Mouse (Mus musculus) forebrain, postnatal 0 days (tissue): ENCODE measurements around the gene Mt4. TPM values are rescaled to one million over a fixed set of nuclear protein-coding genes. Genes with fewer than 3 reads are reported as not detected.

Experiments
- ATAC-seq: fragments of 200-750 bp; cut with Nextera tagmentation; 2 replicates; pipeline ENCODE4 v1.8.0; 2017; ENCODE audit warnings: mild to moderate bottlenecking, moderate library complexity
- DNase-seq: peaks from one replicate; pipeline ENCODE4 v3.0.0-alpha.2; 2015
- H3K27ac ChIP-seq: fragments of 300-500 bp; sonication (generic); 2 replicates; pipeline ENCODE4 v1.5.1; 2014; ENCODE audit warnings: low read depth, mild to moderate bottlenecking, antibody characterized with exemption, low read length, moderate library complexity, mixed read lengths
- H3K27me3 ChIP-seq: fragments of 300-500 bp; sonication (generic); 2 replicates; pipeline ENCODE4 v1.6.1; 2014; ENCODE audit warnings: mild to moderate bottlenecking, low read length, mixed read lengths; ENCODE audit not compliant: insufficient read depth
- H3K36me3 ChIP-seq: fragments of 300-500 bp; sonication (generic); 2 replicates; pipeline ENCODE4 v1.6.1; 2014; ENCODE audit warnings: mild to moderate bottlenecking, moderate library complexity; ENCODE audit not compliant: insufficient read depth
- H3K4me1 ChIP-seq: fragments of 300-500 bp; sonication (generic); 2 replicates; pipeline ENCODE4 v1.6.1; 2014; ENCODE audit warnings: antibody characterized with exemption; ENCODE audit not compliant: insufficient read depth
- H3K4me2 ChIP-seq: fragments of 300-500 bp; sonication (generic); 2 replicates; pipeline ENCODE4 v1.6.1; 2014; ENCODE audit warnings: low read depth, mild to moderate bottlenecking, moderate library complexity
- H3K4me3 ChIP-seq: fragments of 300-500 bp; sonication (generic); 2 replicates; pipeline ENCODE4 v1.5.1; 2014; ENCODE audit warnings: low read depth, low read length, mixed read lengths
- H3K9ac ChIP-seq: fragments of 300-500 bp; sonication (generic); 2 replicates; pipeline ENCODE4 v1.6.1; 2014; ENCODE audit warnings: mild to moderate bottlenecking
- H3K9me3 ChIP-seq: fragments of 300-500 bp; sonication (generic); 2 replicates; pipeline ENCODE4 v1.6.1; 2016; ENCODE audit warnings: low read length
- CTCF ChIP-seq: sonication (generic); IDR thresholded peaks from 2 replicates; pipeline ENCODE4 v1.5.1; 2016; ENCODE audit warnings: antibody characterized with exemption, control low read depth, low read depth
- WGBS: fragments of 180-500 bp; shearing (Covaris S2); extraction: QIAGEN DNeasy Blood & Tissue Kit; methylation state at CpG from one replicate; pipeline ENCODE4 v1.1.7; 2014; 5-methylcytosine and 5-hydroxymethylcytosine counted together
- polyA plus RNA-seq: library from polyadenylated mRNA; unstranded; fragments of >200 nt; fragmentation: Nextera tagmentation; extraction: Ambion mirVana; gene quantifications from 2 replicates; pipeline ENCODE4 v1.2.1, GENCODE M21; 2015
- total RNA-seq: library from RNA; depleted of rRNA; stranded (reverse); fragments of >200 nt; gene quantifications from 2 replicates; pipeline ENCODE4 v1.2.3, GENCODE M21; 2014

The Mt4 gene
- total and polyA plus RNA-seq, 2 experiments from 2014 or later: not detected

DNA sequence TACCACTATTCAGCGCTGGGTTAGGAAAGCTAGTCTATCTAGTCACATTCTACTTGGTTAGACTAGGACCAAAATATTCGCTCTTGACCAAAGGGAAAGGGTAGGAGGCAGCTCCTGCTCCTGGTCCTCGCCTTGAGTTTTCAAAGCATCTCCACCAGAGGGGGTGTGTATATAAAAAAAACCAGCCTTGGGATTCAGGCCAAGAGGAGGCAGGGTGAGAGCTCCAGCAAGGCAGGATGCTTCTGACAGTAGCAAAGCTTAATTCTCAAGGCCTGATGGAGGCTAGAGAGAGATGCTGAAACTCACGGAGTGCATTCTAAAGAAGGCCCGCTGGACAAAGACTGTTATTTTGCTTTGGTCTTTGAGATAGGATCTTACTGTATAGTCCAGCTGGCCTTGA is 32.9 kb upstream of the Mt4 start:
- peak; percentile 26; the same call in 1 of the 2 replicates for TF ChIP-seq CTCF
- ATAC-seq (no peak), DNase-seq (peak; percentile 34)
- Histone ChIP-seq H3K27ac (no peak overlapping the region), H3K9me3 (no peaks in the 10 kb centered on the region), H3K4me1 (no peaks in the 10 kb centered on the region), H3K9ac (no peak overlapping the region), H3K4me3 (no peak overlapping the region), H3K4me2 (no peak overlapping the region), H3K36me3 (no peaks in the 10 kb centered on the region), H3K27me3 (no peaks in the 10 kb centered on the region)
- 51% methylated on average over 5 of the region's 5 CpGs for WGBS

DNA sequence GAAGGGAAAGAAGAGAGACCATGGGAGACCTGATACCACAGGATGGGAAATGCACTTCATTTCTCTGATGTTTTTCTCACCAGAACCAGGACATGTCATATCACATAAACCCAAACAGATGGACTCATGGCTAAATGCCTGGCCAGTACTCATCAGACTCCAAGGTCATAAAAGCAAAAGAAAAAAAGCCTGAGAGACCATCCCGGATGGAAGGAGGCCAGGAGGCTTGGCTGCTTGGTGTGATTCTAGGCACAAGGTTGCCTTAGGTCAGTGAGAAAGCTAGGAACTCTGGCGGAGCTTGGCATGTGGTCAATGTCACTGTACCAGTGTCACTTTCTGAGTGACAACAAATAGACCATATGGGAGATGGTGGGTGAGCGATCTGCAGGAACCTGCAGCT is 29.1 kb upstream of the Mt4 start:
- no peak for ATAC-seq
- Histone ChIP-seq H3K4me1 (no peaks in the 10 kb centered on the region), H3K27me3 (no peaks in the 10 kb centered on the region), H3K4me3 (no peak overlapping the region), H3K36me3 (no peaks in the 10 kb centered on the region), H3K4me2 (no peak overlapping the region), H3K9ac (no peak overlapping the region), H3K9me3 (no peaks in the 10 kb centered on the region), H3K27ac (no peak overlapping the region)
- 85% methylated on average over 3 of the region's 3 CpGs for WGBS
- no peak for TF ChIP-seq CTCF
- DNase-seq: no peak

DNA sequence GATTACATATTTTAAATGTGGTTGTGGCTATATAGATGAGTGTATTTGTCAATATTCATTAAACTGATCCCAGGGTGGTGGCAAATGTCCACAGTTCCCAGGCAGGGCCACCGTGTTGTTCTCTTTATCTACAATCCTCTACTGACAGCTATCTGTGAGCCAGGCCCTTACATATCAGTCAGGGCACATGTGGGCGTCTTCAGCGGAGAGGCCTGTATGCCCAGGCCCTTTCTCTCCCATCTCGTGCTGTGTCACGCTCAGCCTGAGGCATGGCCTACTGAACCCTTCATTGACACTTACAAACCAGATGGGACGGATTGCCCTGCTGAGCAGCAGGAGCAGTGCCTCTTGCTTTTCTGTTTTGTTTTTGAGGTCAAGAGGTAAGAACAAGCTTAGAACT is 27.6 kb upstream of the Mt4 start:
- no peaks in the 10 kb centered on the region for H3K27me3 ChIP-seq

DNA sequence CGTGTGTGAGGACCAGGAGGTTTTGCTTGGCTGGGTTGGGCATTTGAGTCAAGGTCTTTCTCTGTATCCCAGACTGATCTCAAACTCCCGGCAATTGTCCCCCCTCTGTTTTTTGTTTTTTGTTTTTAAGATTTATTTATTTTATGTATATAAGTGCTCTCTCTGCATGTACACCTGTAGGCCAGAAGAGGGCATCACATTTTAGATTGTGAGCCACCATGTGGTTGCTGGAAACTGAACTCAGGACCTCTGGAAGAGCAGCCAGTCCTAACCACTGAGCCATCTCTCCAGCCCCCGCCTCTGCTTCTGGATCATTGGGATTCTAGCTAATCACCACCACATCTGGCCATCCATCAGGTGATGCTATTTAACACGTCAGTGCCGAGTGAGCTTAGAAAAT is 27.2 kb upstream of the Mt4 start:
- 85% methylated on average over 5 of the region's 5 CpGs for WGBS
- Histone ChIP-seq H3K27ac (no peak overlapping the region), H3K4me1 (no peaks in the 10 kb centered on the region), H3K4me2 (no peak overlapping the region), H3K36me3 (no peaks in the 10 kb centered on the region), H3K4me3 (no peak overlapping the region), H3K9me3 (no peaks in the 10 kb centered on the region), H3K9ac (no peak overlapping the region), H3K27me3 (no peaks in the 10 kb centered on the region)
- TF ChIP-seq CTCF: 0 out of 2 replicates have a peak, but pooled peaks have one; percentile 13
- no peak for DNase-seq
- ATAC-seq: no peak

More for the DNA sequence above, 27.6 kb upstream of the Mt4 start:
- Histone ChIP-seq H3K4me3 (no peak overlapping the region), H3K9ac (no peak overlapping the region), H3K4me1 (no peaks in the 10 kb centered on the region), H3K36me3 (no peaks in the 10 kb centered on the region), H3K4me2 (no peak overlapping the region), H3K27ac (no peak overlapping the region), H3K9me3 (no peaks in the 10 kb centered on the region)
- DNase-seq (no peak), ATAC-seq (no peak)
- TF ChIP-seq CTCF: no peak
- 86% methylated on average over 6 of the region's 6 CpGs for WGBS

DNA sequence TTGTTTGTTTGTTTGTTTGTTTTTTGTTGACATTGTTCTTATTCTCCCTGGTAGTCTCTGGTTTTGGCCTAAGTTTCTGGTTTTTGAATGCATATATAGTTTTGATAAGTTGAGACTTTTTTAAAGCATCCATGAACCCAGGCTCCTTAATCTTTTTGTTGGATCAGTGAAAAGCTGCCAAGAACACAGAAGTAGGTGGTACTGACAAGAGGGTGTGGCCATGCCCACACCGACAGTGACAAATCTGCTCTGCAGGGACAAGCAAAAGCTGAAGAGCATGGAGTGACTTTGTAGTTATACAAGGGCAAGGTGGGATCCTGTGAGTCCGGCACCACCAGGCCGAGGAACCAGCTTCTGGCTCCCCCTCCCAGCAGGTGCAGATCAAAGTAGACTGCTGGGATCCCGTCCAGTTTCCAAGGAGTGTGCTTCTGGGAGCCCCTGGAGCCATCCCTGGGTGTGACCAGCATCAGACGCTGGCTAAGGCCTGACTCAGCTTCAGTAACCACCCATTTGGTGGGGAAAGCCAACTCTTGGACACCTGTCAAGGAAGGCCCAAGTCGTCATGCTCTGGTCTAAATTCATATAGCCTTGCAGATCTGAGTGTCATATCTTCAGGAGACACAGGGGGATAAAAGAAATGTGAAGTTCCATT is 26.3 kb upstream of the Mt4 start:
- H3K4me3 ChIP-seq: no peak overlapping the region

DNA sequence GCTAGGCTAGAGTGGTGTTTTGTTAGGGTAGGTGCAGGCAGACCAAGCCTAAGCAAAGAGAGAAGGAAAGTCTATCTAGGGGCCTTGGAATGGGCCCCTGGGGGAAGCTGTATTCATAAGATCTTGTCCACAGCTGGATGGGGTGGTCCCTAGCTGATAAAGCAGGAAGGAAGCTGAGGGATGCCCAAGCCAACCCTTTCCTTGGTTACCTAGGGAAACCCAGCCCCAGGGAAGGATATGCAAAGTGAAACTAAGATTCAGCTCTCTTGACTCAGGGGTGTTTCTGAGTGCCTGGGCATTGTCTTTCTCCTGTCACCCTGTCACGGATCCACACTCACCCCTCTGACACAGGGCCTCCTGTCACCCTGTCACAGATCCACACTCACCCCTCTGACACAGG is 23.6 kb upstream of the Mt4 start:
- Histone ChIP-seq H3K4me3 (no peak overlapping the region), H3K9ac (no peak overlapping the region), H3K9me3 (no peaks in the 10 kb centered on the region), H3K36me3 (no peaks in the 10 kb centered on the region), H3K27ac (no peak overlapping the region), H3K27me3 (no peaks in the 10 kb centered on the region), H3K4me1 (no peaks in the 10 kb centered on the region), H3K4me2 (no peak overlapping the region)
- DNase-seq (no peak), ATAC-seq (no peak)
- 72% methylated on average over 1 of the region's 1 CpGs for WGBS
- TF ChIP-seq CTCF: no peak

More for the DNA sequence above, 26.3 kb upstream of the Mt4 start:
- no peak for TF ChIP-seq CTCF
- no peaks in the 10 kb centered on the region for H3K27me3 ChIP-seq
- H3K4me2 ChIP-seq: no peak overlapping the region
- H3K4me1 ChIP-seq: no peaks in the 10 kb centered on the region
- 69% methylated on average over 6 of the region's 6 CpGs for WGBS
- no peak overlapping the region for H3K27ac ChIP-seq
- ATAC-seq (no peak), DNase-seq (no peak)
- no peaks in the 10 kb centered on the region for H3K36me3 ChIP-seq
- H3K9ac ChIP-seq: no peak overlapping the region
- no peaks in the 10 kb centered on the region for H3K9me3 ChIP-seq

DNA sequence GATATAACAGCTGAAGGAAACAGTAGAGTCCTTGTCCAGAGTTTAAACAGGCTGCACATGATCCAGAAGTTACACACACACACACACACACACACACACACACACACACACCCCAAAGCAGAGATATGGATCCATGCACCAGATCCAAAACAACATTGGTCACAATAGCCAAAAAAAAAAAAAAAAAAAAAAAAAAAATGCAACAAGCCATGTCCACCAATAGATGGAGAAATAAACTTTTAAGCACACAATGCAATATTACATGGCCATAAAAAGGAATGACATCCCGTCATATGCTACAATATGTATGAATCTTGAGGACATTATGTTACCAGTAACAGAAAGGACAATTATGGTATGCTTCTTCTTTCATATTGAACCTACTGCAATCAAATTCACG is 23.0 kb upstream of the Mt4 start:
- H3K36me3 ChIP-seq: no peaks in the 10 kb centered on the region
- H3K9me3 ChIP-seq: no peaks in the 10 kb centered on the region
- TF ChIP-seq CTCF: no peak
- no peaks in the 10 kb centered on the region for H3K4me1 ChIP-seq
- no peak overlapping the region for H3K4me2 ChIP-seq
- no peaks in the 10 kb centered on the region for H3K27me3 ChIP-seq
- no peak overlapping the region for H3K4me3 ChIP-seq
- 86% methylated on average over 2 of the region's 2 CpGs for WGBS
- no peak overlapping the region for H3K9ac ChIP-seq
- ATAC-seq: no peak
- DNase-seq: no peak
- no peak overlapping the region for H3K27ac ChIP-seq
